Mouse (Mus musculus) forelimb bud, embryonic 11.5 days (tissue): ENCODE measurements around the gene Ibsp.

Source experiments
- DNase-seq: peaks from one replicate; pipeline ENCODE4 v3.0.0-alpha.2; 2012; ENCODE audit warnings: low read depth, low spot score

The Ibsp gene

DNA sequence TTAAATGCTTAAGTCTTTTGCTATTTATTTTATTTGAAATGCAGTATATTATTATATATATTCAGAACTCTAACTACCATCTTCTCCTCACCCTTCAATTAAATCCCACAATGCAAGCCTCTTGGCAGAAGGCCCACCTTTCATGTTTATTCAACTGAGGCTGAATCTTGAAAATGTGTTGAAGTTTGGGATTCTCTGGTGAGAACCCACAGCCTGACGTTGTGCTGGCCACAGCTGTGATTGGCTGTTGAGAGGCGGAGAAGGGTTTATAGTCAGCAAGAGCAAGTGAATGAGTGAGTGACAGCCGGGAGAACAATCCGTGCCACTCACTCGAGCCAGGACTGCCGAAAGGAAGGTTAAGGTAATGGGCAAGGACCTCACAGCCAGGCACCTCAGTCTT lies at the start of gene Ibsp:
TSS of gene Ibsp (plus strand) at position 178 of the 400 bp plus-strand sequence.
- DNase-seq, result no peak

DNA sequence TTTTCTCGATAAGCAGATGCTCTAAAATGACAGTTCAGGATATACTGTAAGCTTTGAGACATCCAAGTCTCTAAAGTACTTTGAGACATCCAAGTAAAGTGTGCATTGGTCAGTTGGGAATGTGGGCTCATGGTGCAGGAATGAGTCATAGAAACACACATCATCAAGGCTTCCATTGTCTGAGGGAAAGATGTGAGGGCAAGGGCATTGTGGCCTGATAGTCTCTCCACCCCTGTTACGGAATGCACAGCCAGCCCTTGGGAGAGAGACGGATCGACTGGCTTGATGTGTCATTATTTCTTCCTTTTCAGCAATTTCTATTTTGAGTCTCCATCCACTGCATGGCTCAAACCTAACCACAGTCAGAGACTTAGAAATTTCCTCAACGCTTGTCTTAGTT lies 47.2 kb upstream of the Ibsp start:
- DNase-seq, result no peak

DNA sequence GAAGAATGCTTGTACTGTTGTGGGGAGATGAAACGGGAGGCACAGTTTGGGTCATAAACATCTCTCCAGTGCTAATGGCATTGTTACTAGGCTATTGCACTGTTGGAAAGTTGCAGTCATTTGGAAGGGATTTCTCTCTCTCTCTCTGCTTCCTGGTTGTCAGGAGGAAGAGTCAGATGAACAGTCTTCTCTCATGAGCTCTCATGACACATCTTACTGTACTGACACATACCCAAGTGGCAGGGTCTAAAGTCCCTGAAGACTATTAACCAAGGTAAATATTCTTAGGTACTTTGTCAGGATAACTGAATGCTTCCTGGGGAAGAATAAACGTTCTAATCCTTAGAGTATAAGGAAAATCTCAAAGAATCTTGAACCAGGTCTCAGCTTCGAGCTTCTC lies 42.4 kb upstream of the Ibsp start:
- DNase-seq, result no peak

DNA sequence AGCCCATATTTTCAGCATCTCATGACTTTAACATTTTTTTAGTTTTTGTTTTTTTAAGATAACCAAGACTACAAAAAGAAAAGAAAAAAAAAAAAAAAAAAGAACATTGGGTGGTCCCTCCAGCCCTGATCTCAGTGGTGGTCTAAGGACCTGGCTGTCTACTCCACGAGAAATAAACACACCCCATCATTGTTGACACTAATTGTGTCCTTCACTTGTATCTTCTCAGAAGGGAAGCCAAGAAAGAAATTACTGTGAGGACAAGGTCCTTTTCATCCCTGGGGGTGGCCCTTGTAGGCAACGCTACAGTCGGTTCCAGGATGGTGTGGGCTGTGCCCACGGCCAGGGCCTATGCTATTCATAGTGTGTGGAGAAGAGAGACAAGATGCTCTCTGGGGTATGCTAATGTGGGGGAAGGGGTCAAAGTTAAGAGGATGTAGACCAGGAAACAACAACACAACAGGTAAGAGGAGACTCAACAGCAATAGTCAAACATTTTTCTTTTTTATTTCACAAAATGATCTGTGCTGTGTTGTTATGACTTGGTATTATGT lies 37.0 kb upstream of the Ibsp start:
- no peak for DNase-seq

DNA sequence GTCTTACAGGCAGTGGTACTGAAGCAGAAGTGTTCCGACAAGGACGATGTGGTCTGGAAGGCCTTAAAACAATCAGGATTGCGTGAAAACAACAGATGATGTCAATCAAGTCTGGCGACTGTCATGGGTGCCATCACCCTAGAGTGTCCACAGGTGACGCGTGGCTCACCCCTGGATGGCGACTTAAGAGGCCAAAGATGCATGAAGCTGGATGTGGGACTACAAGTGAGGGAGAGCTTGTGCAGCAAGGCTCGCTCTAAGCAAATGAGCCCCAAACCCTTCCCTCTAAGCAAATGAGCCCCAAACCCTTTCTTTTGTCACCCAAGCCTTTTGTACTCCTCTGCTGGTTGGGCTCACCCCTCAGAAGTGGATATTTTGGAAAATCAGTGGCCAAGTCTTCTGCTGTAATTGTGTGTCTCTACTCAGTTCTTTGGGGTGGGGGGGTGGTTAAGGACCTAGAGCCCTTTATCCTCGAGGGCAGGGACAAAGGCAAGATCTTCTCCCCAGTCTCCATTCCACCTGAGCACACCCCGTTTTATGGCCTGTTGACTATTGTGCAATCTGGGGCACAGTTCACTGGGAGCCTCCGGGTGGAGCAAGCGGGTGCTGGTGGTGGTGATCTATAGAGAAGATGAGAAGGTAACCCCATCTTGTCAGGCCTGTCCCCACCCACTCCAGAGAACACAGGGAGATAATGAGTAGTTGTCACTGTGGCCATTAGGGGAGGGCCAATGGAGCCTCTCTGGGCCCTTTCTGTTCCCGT lies 35.8 kb upstream of the Ibsp start:
- DNase-seq, result no peak

DNA sequence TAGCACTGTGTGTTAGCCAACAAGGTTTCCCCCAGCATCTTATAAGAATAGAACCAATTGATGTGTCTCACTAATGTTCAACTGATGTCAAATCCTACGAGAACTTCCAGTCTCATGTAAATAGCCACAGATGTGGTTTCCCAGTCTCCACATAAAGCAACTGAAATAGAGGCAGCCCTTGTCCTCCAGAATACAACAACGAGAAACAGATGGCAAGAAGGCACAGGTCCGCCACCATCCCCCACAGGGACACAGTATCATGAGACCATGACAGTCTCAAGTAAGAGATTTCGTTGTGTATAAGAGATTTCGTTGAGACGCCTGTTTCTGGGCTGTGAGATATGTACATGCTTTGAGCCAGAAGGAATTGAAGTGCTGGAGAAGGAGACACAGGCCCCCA lies 4.8 kb upstream of the Ibsp start:
- DNase-seq, result peak; percentile 33

DNA sequence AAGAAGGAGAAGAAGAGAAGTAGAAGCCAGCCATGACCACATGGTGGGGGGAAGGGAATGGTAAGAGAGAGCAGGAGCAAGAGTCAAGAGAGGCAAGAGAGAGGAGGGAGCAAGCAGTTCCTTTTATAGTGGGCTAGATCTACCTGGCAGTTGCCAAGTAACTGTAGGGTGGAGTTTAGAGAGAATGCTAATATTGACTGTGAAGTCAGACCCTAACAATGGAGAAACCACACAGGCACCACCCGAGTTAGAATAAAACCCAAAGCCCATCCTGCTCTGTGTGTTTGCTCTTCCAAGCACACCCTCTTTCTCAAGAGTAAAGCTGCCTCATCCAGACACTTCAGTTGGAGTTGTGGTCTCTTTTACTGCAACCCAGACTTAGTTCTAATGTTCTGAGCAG lies 15.1 kb downstream of the Ibsp start:
- no peak for DNase-seq

DNA sequence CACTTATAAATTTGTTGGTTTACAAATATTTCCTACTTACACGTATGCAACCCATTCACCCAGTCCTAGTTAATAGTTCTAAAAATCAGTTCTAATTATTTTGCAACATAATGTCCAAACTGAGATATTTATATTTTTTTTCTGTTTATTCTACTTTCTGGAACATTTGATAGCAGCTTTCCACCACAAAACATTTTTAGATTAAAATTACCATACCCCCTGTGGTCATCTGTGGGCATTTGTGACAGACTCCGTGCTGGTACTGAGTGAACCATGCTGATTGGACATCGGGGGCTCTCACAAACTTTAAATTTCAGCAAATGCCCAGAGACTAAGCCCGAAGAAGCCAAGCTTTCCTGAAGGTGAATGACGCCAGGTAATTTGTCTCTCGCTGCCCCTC lies 26.1 kb downstream of the Ibsp start, which contains the start of gene Mepe:
TSS of gene Mepe (plus strand) at position 301 of the 400 bp plus-strand sequence.
- DNase-seq, result no peak

DNA sequence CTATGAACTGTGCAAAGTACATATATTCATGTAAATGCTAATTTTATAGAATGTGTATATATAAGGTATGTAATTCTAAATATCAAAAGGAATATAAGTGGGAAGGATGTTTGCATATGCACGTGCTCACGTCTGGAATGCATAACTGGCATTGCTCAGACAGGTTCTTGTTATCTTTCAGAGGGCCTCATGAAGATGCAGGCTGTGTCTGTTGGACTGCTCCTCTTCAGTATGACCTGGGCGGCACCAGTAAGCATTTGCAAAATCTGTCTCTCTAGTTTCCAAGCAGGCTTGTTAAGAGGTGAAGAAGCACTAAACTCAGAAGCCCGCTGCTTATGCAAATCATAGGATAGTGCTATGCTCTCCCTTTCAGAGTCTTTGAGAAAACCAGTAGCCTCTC lies 27.9 kb downstream of the Ibsp start:
- DNase-seq, result no peak

DNA sequence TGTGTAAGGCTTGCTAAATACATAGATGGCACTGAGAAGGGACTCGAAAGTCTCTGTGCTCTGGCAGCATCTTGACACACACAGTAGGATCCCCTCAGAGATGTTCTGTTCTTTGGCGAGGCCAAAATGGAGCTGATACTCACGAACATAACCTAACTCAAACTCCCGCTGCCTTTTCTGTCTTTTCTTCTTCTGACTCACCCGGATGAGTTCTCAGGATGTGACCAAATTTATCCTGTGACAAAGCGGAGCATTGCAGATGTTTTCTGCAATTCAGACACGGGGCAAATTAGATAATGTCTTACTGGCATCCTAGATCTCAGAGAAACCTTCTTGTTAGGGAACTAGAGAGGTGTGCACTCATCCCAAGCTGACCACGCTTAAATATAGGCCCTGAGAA lies 28.4 kb downstream of the Ibsp start:
- DNase-seq, result no peak

DNA sequence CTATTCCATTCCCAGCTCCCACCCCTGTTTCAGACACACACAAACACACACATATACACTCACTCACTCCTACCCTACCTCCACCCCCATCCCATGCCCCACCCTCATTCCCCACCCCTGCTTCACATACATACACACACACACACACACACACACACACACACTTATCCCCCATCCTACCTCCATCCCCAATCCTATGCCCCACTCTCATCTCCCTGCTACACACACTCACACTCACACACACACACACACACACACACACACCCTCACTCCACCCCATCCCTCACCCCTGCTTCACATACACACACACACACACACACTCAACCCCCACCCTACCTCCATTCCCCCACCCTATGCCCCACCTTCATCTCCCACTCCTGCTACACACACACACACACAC lies 28.9 kb downstream of the Ibsp start:
- no peak for DNase-seq

DNA sequence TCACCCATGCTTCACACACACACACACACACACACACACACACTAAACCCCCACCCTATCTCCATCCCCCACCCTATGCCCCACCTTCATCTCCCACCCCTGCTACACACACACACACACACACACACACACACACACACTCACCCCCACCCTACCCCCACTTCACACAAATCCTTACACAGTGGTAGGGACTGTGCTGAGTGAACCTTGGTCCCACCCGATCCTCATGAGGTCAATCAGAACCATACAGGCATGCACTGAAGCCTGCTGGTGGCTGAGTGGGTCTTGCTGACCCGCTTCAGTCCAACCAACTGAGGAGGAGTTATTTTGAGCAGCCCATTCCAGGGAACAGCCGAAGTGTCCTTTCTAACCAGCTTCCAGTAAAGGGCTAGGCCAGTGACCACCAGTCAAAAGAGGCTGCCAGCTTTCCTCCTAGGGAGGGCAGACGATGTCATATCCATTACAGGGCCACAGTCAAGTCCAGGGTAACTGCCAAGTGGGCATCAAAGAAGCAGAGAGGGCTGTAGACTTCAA lies 29.4 kb downstream of the Ibsp start:
- no peak for DNase-seq

DNA sequence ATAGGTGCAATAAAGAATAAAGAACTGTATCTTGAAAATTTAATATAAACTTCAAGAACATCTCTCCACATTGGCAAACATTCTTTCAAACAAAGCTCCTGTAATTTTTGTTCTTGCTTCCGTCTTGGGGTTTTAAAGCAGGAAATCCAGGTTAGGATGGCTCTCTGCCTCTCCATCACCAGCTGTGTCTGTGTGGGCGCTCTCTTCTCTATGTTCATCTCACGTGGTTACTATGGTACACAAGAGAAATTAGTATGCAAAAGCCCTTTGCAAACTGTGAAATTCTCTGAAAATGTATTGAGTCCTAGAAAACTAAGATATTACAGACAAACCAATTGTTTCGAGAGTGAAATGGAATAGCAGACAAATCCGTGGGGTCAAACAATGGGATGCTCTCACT lies 30.4 kb downstream of the Ibsp start:
- DNase-seq, result no peak

DNA sequence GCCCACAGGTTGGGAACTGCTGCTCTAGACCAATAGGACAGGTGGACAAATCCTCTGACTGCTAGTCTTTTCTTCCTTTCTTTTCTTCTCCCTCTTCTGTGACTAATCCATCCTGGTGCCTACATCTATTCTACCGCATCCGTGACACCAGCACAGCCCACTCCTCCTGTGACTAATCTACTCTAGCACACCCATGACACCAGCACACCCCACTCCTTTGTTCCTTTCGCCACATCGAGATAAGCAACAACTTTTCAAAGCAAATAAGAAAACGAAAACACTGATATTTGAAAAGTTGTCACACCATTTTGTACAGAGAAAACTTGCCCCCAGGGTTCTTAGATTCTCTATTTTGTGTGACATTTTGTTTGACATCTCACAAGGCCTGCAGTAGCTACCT lies 31.1 kb downstream of the Ibsp start:
- DNase-seq, result no peak

DNA sequence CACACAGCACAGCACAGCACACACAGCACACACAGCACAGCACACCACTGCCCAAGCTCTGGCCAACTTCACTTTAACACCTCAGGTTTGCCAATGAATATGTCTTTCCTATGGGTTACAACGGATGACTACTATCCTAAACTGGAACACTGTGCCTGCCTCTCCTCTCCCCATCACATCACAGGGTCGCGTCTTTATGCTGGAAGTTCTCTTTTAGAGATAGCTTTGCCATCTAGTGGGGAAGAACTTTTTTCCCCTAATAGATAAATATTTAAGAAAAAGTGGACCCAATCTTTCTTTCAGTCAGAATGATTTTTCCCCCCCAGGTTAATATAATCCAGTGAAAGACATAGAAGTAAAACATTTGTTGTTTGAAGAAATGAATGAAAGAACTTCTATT lies 33.3 kb downstream of the Ibsp start:
- no peak for DNase-seq

DNA sequence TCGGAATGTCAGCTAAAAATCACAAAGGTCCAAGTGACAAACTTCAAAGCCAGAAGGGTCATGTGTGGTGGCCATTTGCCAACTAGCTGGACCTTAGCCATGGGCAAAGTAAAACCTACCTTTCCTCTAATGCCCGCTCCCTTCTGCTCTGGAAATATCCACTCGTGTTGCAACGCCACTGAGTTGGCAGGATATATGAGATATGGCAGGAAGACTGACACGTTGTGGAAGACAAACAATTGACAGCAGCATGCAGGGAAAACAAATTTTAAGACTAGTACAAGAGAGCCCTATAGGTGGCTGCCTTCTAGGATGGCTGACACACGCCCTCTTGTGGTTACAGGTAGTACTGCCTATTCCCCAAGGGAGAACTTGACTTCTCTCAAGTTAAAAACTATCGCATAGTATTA lies 34.3 kb downstream of the Ibsp start:
- peak; percentile 62 for DNase-seq

DNA sequence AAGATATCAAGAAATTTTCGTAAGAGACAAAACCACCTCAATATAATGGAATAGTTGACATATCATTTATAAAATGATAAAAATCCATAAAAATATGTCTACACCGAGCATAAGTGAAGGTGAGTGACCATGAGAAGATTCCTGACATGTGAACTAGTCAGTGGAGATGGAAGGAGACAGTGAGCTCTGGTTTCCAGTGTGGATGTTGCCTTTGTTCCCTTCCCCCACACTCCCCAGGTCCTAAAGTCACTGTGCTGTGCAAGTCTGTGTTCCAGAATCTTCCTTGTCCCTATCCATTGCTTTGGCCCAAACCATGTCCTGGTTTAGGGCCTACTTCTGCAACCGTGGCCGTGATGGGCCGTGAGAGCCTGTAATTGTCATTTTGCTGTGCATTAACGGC lies 34.7 kb downstream of the Ibsp start:
- no peak for DNase-seq

DNA sequence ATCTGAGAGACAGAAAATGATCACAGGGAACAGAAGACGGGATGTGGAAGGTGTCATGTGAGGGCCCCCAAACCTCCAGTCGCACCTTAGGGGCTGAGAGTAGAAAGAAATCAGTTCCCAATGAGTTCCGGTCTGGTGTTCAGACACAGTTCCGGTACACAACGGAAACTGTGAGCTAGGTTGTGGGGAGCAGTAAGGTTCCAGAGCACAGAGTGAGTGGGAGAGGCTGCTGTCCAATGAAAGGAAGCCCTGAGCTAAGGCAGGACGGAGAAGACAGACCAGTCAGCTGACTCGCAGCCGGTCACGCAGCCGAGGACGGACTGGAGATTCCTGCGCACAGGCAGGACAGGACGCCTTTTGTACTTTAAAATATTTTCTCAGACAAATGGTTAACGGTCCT lies 35.5 kb downstream of the Ibsp start:
- DNase-seq, result no peak

DNA sequence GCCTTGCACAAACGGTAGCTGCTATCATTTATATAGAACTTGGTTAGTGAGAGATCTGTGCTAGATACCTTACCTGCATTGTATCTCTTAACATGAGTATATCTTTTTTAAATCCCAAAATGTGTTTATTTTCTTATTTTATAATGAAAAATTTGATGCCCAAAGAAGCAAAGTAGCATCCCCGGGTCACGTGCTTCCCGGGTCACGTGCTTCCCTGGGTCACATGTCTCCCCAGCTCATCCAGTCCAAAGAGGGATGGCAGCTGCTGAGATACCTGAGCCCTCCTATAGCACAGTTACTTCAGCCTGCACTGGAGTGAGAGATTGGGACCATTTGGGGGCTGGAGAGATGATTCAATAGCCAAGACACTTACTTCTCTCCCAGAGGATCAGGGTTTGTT lies 37.0 kb downstream of the Ibsp start:
- no peak for DNase-seq

DNA sequence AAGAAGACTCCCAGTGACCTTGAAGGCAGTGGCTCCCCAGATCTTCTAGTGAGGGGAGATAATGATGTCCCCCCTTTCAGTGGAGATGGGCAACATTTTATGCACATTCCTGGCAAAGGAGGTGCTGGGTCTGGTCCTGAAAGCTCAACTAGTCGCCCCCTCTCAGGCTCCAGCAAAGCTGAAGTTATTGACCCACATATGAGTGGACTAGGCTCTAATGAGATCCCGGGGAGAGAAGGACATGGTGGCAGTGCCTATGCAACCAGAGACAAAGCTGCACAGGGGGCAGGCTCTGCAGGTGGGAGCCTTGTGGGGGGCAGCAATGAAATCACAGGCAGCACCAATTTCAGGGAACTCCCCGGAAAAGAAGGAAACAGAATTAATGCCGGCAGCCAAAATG lies 38.5 kb downstream of the Ibsp start:
- DNase-seq, result no peak

DNA sequence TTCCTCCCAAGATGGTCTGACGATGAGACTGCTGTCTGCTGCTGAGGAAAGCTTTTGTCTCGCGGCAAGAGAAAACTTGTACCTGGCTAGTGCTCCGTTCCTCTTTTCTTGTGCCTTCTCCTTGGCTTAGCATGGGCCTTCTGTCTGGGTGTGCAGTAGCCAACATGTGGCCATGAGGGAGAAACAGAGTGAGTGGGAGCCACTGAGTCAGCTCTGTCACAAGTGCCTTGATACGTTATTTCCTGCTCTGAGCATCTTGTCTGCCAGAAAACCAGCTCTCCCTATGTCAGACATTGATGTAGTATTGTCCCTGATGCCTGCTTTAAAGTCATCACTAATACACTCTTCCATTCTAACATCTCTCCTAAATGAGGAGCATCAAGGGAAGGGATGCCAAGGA lies 40.0 kb downstream of the Ibsp start:
- DNase-seq, result no peak

DNA sequence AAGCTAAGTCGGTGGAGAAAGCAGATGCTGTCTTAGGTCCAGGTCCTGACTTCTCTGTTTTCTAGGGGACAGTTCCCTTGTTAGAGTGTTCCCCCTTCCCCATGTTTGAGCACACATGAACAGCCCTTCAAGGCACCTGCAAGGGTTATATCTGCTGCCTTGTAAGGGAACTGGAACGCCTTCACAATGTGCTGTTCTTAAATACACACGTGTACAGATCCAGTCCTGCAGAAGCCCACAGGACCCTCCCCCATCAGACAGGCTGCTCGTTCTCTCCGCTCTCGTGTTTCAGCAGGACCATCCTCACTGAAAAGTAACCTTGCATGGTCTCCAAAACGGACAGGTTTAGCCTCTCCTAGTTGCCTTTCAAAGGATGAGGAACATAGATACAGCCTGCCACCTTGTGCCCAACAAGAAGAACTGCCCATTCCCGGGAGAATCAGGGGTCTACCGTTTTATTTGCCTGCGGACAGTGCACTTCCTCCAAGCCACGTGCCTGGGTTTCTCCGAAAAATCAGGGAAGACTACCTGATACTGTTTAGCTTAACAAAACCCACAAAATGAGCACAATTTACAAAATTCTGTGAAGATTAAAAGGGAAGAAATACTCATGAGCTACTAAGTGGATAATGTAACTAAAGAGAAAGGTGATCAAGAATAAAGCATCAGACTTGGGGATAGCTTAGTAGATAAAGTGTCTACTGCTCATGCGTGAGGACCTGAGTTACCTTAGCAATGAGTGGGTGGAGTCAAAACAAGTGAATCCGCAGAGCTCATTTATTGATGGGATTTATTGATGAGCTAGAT lies 40.9 kb downstream of the Ibsp start:
- peak; percentile 61 for DNase-seq

DNA sequence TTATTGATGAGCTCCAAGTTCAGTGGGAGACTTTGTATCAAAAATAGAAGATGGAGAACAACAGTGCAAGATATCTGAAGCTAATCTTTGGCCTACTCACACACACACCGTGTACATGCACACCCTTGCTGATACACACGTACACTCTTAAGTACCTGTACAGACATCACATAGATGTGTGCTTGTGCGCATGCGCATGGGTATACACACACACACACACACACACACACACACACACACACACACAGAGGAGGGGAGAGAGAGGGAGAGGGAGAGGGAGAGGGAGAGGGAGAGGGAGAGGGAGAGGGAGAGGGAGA lies 41.5 kb downstream of the Ibsp start:
- no peak for DNase-seq
